Mouse (Mus musculus) embryonic facial prominence, embryonic 10.5 days (tissue): ENCODE measurements around the gene Tex2. TPM values are rescaled to one million over a fixed set of nuclear protein-coding genes. Genes with fewer than 3 reads are reported as not detected.

ENCODE experiments used
- DNase-seq: peaks from one replicate; pipeline ENCODE4 v3.0.0-alpha.2; 2017; ENCODE audit warnings: low spot score
- H3K27ac ChIP-seq: fragments of 300-500 bp; sonication (generic); replicated peaks from 2 replicates; pipeline ENCODE4 v1.5.1; 2016; ENCODE audit warnings: mild to moderate bottlenecking
- H3K27me3 ChIP-seq: fragments of 300-500 bp; sonication (generic); replicated peaks from 2 replicates; pipeline ENCODE4 v1.6.1; 2016; ENCODE audit warnings: low read depth, mild to moderate bottlenecking; ENCODE audit not compliant: poor library complexity, severe bottlenecking
- H3K36me3 ChIP-seq: fragments of 300-500 bp; sonication (generic); replicated peaks from 2 replicates; pipeline ENCODE4 v1.6.1; 2016; ENCODE audit warnings: mild to moderate bottlenecking, moderate library complexity
- H3K4me1 ChIP-seq: fragments of 300-500 bp; sonication (generic); 2 replicates; pipeline ENCODE4 v1.6.1; 2016
- H3K4me3 ChIP-seq: fragments of 300-500 bp; sonication (generic); 2 replicates; pipeline ENCODE4 v1.5.1; 2016; ENCODE audit warnings: mild to moderate bottlenecking, moderate library complexity
- H3K9me3 ChIP-seq: fragments of 300-500 bp; sonication (generic); 2 replicates; pipeline ENCODE4 v1.6.1; 2016; ENCODE audit warnings: mild to moderate bottlenecking
- WGBS: fragments of 180-500 bp; shearing (Covaris S2); methylation state at CpG from one replicate; pipeline ENCODE4 v1.1.7; 2016; 5-methylcytosine and 5-hydroxymethylcytosine counted together
- polyA plus RNA-seq: library from polyadenylated mRNA; unstranded; fragments of >200 nt; fragmentation: Nextera tagmentation; extraction: Ambion mirVana; gene quantifications from 2 replicates; pipeline ENCODE4 v1.2.1, GENCODE M21; 2016

The Tex2 gene
- polyA plus RNA-seq, 1 experiment from 2014 or later: 6.8 TPM

- DNase-seq: peak; percentile 25
Observed at GRCm38 (mm10) chr11:106527147-106527821, 85.9 kb downstream of the Tex2 start.

GRCm38 (mm10) chr11:106522538-106522937 lies 90.7 kb downstream of the Tex2 start:
- Histone ChIP-seq H3K27ac (no peak overlapping the region), H3K4me3 (no peak overlapping the region), H3K9me3 (no peaks in the 10 kb centered on the region), H3K36me3 (0 out of 2 replicates have a peak, but pooled peaks cover 3% of the 10 kb centered on the region), H3K27me3 (peaks cover 3% of the 10 kb centered on the region; the same call in 1 of the 2 replicates), H3K4me1 (peaks cover 60% of the 10 kb centered on the region)
- peak; percentile 19 for DNase-seq
- WGBS: 48% methylated on average over 3 of the region's 3 CpGs

More at GRCm38 (mm10) chr11:106527147-106527821, 85.9 kb downstream of the Tex2 start:
- Histone ChIP-seq H3K36me3 (peaks cover 15% of the 10 kb centered on the region), H3K27me3 (peaks cover 7% of the 10 kb centered on the region), H3K4me1 (peaks cover 37% of the 10 kb centered on the region), H3K4me3 (no peak overlapping the region), H3K27ac (0 out of 2 replicates have a peak overlapping the region, but pooled peaks have one; percentile 10), H3K9me3 (no peaks in the 10 kb centered on the region)
- WGBS: 36% methylated on average over 10 of the region's 10 CpGs

- H3K27ac ChIP-seq: no peak overlapping the region
- 0 out of 2 replicates have a peak, but pooled peaks cover 3% of the 10 kb centered on the region for H3K36me3 ChIP-seq
- WGBS: 57% methylated on average over 4 of the region's 4 CpGs
- DNase-seq: no peak
- peaks cover 57% of the 10 kb centered on the region for H3K4me1 ChIP-seq
- peaks cover 3% of the 10 kb centered on the region; the same call in 1 of the 2 replicates for H3K27me3 ChIP-seq
- no peaks in the 10 kb centered on the region for H3K9me3 ChIP-seq
- H3K4me3 ChIP-seq: no peak overlapping the region
Observed at GRCm38 (mm10) chr11:106521612-106522011, 91.6 kb downstream of the Tex2 start.

- H3K36me3 ChIP-seq: 0 out of 2 replicates have a peak, but pooled peaks cover 3% of the 10 kb centered on the region
- no peak overlapping the region; the same call in 1 of the 2 replicates for H3K4me3 ChIP-seq
- 18% methylated on average over 3 of the region's 3 CpGs for WGBS
- peak overlapping the region; percentile 75 for H3K27ac ChIP-seq
- peaks cover 3% of the 10 kb centered on the region; the same call in 1 of the 2 replicates for H3K27me3 ChIP-seq
- no peaks in the 10 kb centered on the region for H3K9me3 ChIP-seq
- H3K4me1 ChIP-seq: peaks cover 58% of the 10 kb centered on the region
- no peak for DNase-seq
Observed at GRCm38 (mm10) chr11:106520404-106520803, 92.8 kb downstream of the Tex2 start.

- H3K9me3 ChIP-seq: no peaks in the 10 kb centered on the region
- H3K27me3 ChIP-seq: 0 out of 2 replicates have a peak, but pooled peaks cover 3% of the 10 kb centered on the region
- H3K27ac ChIP-seq: peak overlapping the region; percentile 26; the same call in 1 of the 2 replicates
- peak; percentile 50 for DNase-seq
- WGBS: 30% methylated on average over 4 of the region's 4 CpGs
- H3K36me3 ChIP-seq: no peaks in the 10 kb centered on the region
- no peak overlapping the region for H3K4me3 ChIP-seq
- peaks cover 66% of the 10 kb centered on the region for H3K4me1 ChIP-seq
Observed at GRCm38 (mm10) chr11:106519519-106519918, 93.7 kb downstream of the Tex2 start.

- 0 out of 2 replicates have a peak, but pooled peaks cover under 1% of the 10 kb centered on the region for H3K27me3 ChIP-seq
- H3K4me1 ChIP-seq: peaks cover 75% of the 10 kb centered on the region
- H3K4me3 ChIP-seq: no peak overlapping the region
- no peaks in the 10 kb centered on the region for H3K36me3 ChIP-seq
- 32% methylated on average over 4 of the region's 4 CpGs for WGBS
- H3K27ac ChIP-seq: no peak overlapping the region
- peak; percentile 24 for DNase-seq
- no peaks in the 10 kb centered on the region for H3K9me3 ChIP-seq
Observed at GRCm38 (mm10) chr11:106518391-106518790, 94.8 kb downstream of the Tex2 start.

GRCm38 (mm10) chr11:106515079-106515745 lies 98.0 kb downstream of the Tex2 start:
- peak; percentile 16 for DNase-seq
- no peaks in the 10 kb centered on the region for H3K9me3 ChIP-seq
- peak overlapping the region; percentile 52; the same call in 1 of the 2 replicates for H3K27ac ChIP-seq
- H3K36me3 ChIP-seq: peaks cover 14% of the 10 kb centered on the region
- whole genome bisulfite sequencing: 81% methylated on average over 16 of the region's 16 CpGs
- no peaks in the 10 kb centered on the region for H3K27me3 ChIP-seq
- peaks cover 58% of the 10 kb centered on the region for H3K4me1 ChIP-seq
- no peak overlapping the region for H3K4me3 ChIP-seq

GRCm38 (mm10) chr11:106514446-106514845 lies 98.8 kb downstream of the Tex2 start:
- H3K36me3 ChIP-seq: peaks cover 19% of the 10 kb centered on the region
- H3K9me3 ChIP-seq: no peaks in the 10 kb centered on the region
- peak overlapping the region; percentile 41; the same call in 1 of the 2 replicates for H3K27ac ChIP-seq
- no peak overlapping the region for H3K4me3 ChIP-seq
- H3K4me1 ChIP-seq: peaks cover 50% of the 10 kb centered on the region
- no peaks in the 10 kb centered on the region for H3K27me3 ChIP-seq
- WGBS: 50% methylated on average over 5 of the region's 5 CpGs
- DNase-seq: no peak

GRCm38 (mm10) chr11:106513166-106513565 lies 100.1 kb downstream of the Tex2 start:
- H3K4me3 ChIP-seq: no peak overlapping the region
- peak overlapping the region; percentile 40 for H3K27ac ChIP-seq
- peak; percentile 52 for DNase-seq
- WGBS: 48% methylated on average over 2 of the region's 2 CpGs
- peaks cover 37% of the 10 kb centered on the region for H3K4me1 ChIP-seq
- no peaks in the 10 kb centered on the region for H3K9me3 ChIP-seq
- H3K36me3 ChIP-seq: peaks cover 32% of the 10 kb centered on the region
- no peaks in the 10 kb centered on the region for H3K27me3 ChIP-seq

- WGBS: 92% methylated on average over 7 of the region's 7 CpGs
- no peaks in the 10 kb centered on the region for H3K27me3 ChIP-seq
- H3K4me1 ChIP-seq: peaks cover 26% of the 10 kb centered on the region
- H3K36me3 ChIP-seq: peaks cover 38% of the 10 kb centered on the region
- DNase-seq: no peak
- H3K4me3 ChIP-seq: no peak overlapping the region
- H3K9me3 ChIP-seq: no peaks in the 10 kb centered on the region
- H3K27ac ChIP-seq: no peak overlapping the region
Observed at GRCm38 (mm10) chr11:106512006-106512390, 101.2 kb downstream of the Tex2 start.

- H3K9me3 ChIP-seq: no peaks in the 10 kb centered on the region
- H3K27me3 ChIP-seq: no peaks in the 10 kb centered on the region
- H3K36me3 ChIP-seq: peaks cover 39% of the 10 kb centered on the region
- DNase-seq: no peak
- no peak overlapping the region for H3K27ac ChIP-seq
- H3K4me1 ChIP-seq: peaks cover 25% of the 10 kb centered on the region
- H3K4me3 ChIP-seq: no peak overlapping the region
- WGBS: 91% methylated on average over 14 of the region's 14 CpGs
Observed at GRCm38 (mm10) chr11:106511236-106512005, 101.8 kb downstream of the Tex2 start.

GRCm38 (mm10) chr11:106507638-106508037 lies 105.6 kb downstream of the Tex2 start:
- no peak for DNase-seq
- Histone ChIP-seq H3K27ac (no peak overlapping the region), H3K4me3 (no peak overlapping the region), H3K4me1 (0 out of 2 replicates have a peak, but pooled peaks cover 1% of the 10 kb centered on the region), H3K9me3 (no peaks in the 10 kb centered on the region), H3K27me3 (no peaks in the 10 kb centered on the region), H3K36me3 (peaks cover 40% of the 10 kb centered on the region)
- 88% methylated on average over 7 of the region's 7 CpGs for WGBS
